Mouse (Mus musculus): ENCODE data around the gene Ulk1. TPM values are rescaled to one million over a fixed set of nuclear protein-coding genes. Genes with fewer than 3 reads are reported as not detected.

Gene Ulk1
- polyA plus RNA-seq, 1 experiment from 2014 or later, result 46.9 TPM

DNA sequence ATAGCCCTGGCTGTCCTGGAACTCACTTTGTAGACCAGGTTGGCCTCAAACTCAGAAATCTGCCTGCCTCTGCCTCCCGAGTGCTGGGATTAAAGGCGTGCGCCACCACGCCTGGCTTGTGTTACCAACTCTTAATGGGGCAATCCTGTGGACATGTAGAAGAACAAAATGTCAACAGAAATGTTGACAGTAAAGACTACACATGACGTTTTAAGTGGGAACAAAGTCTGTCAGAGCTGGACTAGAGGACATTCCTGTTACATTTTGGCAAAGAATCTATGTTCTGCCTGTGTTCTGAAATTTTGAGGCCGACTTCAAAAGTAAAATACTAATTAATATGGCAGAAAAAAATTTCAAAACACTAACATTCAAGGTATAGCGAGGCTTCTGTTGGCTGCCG lies 46.0 kb downstream of the Ulk1 start:
- Histone ChIP-seq H3K36me3 (ENCODE audit: control insufficient read depth, insufficient read depth, low read length) (no peaks in the 10 kb centered on the region), H3K27me3 (ENCODE audit: control insufficient read depth, insufficient read depth, low read length) (no peaks in the 10 kb centered on the region), H3K9ac (ENCODE audit: low read length) (no peak overlapping the region), H3K4me2 (ENCODE audit: low read depth) (no peak overlapping the region), H3K27ac (ENCODE audit: low read depth, low read length) (no peak overlapping the region), H3K9me3 (ENCODE audit: control insufficient read depth, low read length) (no peaks in the 10 kb centered on the region), H3K4me3 (ENCODE audit: low read depth, low read length) (no peak overlapping the region), H3K4me1 (ENCODE audit: control insufficient read depth, insufficient read depth, low read length) (no peaks in the 10 kb centered on the region)
- no peak for ATAC-seq (ENCODE audit: insufficient read depth, low FRiP score, low TSS enrichment)
- 96% methylated on average over 8 of the region's 8 CpGs for WGBS
- no peak for DNase-seq (ENCODE audit: low spot score)

DNA sequence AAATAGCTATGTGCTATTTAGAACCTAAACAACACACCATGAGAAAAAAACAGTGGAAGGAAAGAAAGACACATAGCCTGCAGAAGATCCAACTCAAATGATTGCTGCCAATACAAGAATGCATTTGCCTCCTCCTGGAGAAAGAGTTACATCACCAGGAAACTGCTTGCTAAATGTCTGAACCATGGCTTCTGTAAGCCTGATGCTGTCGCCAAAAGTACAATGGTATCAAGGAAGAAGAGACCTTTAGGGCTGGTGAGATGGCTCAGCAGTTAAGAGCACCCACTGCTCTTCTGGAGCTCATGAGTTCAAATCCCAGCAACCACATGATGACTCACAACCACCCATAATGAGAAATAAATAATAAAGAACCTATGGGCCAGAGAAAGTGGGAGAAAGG lies 64.9 kb downstream of the Ulk1 start:
- no peaks in the 10 kb centered on the region for H3K27me3 ChIP-seq (ENCODE audit: control insufficient read depth, insufficient read depth, low read length)
- 72% methylated on average over 1 of the region's 1 CpGs for WGBS
- ATAC-seq (ENCODE audit: insufficient read depth, low FRiP score, low TSS enrichment) (no peak), DNase-seq (ENCODE audit: low spot score) (no peak)
- H3K9ac ChIP-seq (ENCODE audit: low read length), result no peak overlapping the region
- no peak overlapping the region for H3K4me3 ChIP-seq (ENCODE audit: low read depth, low read length)
- no peaks in the 10 kb centered on the region for H3K36me3 ChIP-seq (ENCODE audit: control insufficient read depth, insufficient read depth, low read length)
- H3K4me1 ChIP-seq (ENCODE audit: control insufficient read depth, insufficient read depth, low read length), result no peaks in the 10 kb centered on the region
- H3K4me2 ChIP-seq (ENCODE audit: low read depth), result no peak overlapping the region
- H3K9me3 ChIP-seq (ENCODE audit: control insufficient read depth, low read length), result no peaks in the 10 kb centered on the region
- no peak overlapping the region for H3K27ac ChIP-seq (ENCODE audit: low read depth, low read length)

DNA sequence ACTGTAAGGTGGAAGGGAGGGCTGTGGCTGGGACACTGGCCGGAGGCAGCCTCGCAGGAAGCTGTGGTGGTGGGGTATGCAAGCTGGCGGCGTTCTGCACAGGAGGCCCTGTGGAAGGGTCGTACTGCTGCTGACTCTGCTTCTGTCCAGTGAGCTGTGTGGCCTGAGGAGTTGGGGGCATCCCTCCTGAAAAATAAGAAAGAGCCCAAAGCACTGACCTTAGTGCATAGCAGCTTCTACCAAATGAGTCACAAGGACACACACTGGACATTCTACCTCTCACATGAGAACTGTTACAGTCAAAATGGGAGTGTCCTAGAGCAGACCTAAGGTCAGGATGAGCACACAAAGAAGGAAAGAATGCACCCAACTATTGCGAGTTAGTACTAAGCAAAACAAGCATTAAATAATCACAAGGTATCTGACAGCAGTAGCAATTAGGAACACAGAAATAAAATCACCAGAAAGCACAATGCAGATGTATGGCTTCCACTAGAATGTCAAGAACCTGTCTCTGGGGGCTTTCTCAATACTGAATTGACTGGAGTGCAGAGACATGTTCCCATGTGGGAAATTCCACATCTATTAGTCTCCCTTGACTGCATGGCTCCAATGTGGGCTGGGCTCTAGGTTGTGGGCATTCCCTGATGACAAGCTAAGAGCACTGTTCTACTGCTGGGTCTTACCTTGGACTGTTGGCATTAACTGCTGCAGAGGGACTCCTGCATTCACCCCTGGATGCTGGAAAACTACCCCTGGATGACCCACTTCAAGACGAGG lies 70.2 kb downstream of the Ulk1 start:
- H3K4me2 ChIP-seq (ENCODE audit: low read depth), result no peak overlapping the region
- no peak overlapping the region for H3K27ac ChIP-seq (ENCODE audit: low read depth, low read length)
- H3K4me3 ChIP-seq (ENCODE audit: low read depth, low read length), result no peak overlapping the region
- no peaks in the 10 kb centered on the region for H3K9me3 ChIP-seq (ENCODE audit: control insufficient read depth, low read length)
- no peaks in the 10 kb centered on the region for H3K27me3 ChIP-seq (ENCODE audit: control insufficient read depth, insufficient read depth, low read length)
- WGBS, result 94% methylated on average over 7 of the region's 7 CpGs
- DNase-seq (ENCODE audit: low spot score) (no peak), ATAC-seq (ENCODE audit: insufficient read depth, low FRiP score, low TSS enrichment) (no peak)
- no peaks in the 10 kb centered on the region for H3K4me1 ChIP-seq (ENCODE audit: control insufficient read depth, insufficient read depth, low read length)
- H3K9ac ChIP-seq (ENCODE audit: low read length), result no peak overlapping the region
- H3K36me3 ChIP-seq (ENCODE audit: control insufficient read depth, insufficient read depth, low read length), result peaks cover 17% of the 10 kb centered on the region

- no peak overlapping the region for H3K9ac ChIP-seq (ENCODE audit: low read length)
- no peak overlapping the region for H3K27ac ChIP-seq (ENCODE audit: low read depth, low read length)
- H3K36me3 ChIP-seq (ENCODE audit: control insufficient read depth, insufficient read depth, low read length), result peaks cover 23% of the 10 kb centered on the region
- ATAC-seq (ENCODE audit: insufficient read depth, low FRiP score, low TSS enrichment) (no peak), DNase-seq (ENCODE audit: low spot score) (no peak)
- no peak overlapping the region for H3K4me2 ChIP-seq (ENCODE audit: low read depth)
- H3K27me3 ChIP-seq (ENCODE audit: control insufficient read depth, insufficient read depth, low read length), result no peaks in the 10 kb centered on the region
- WGBS, result 94% methylated on average over 1 of the region's 1 CpGs
- no peak overlapping the region for H3K4me3 ChIP-seq (ENCODE audit: low read depth, low read length)
- no peaks in the 10 kb centered on the region for H3K9me3 ChIP-seq (ENCODE audit: control insufficient read depth, low read length)
- H3K4me1 ChIP-seq (ENCODE audit: control insufficient read depth, insufficient read depth, low read length), result no peaks in the 10 kb centered on the region
These were observed 74.3 kb downstream of the Ulk1 start for GRCm38 (mm10) chr5:110735606-110736005.

Other genes starting within 250 kb of the Ulk1 start
- 59.4 and 61.6 TPM in 2 replicates for gene Noc4l, start 156.7 kb downstream of the Ulk1 start, polyA plus RNA-seq (2014; fragmentation: Nextera tagmentation; extraction: Ambion mirVana)
- 38.0 and 39.8 TPM in 2 replicates for gene Ddx51, start 156.6 kb downstream of the Ulk1 start, polyA plus RNA-seq (2014; fragmentation: Nextera tagmentation; extraction: Ambion mirVana)
- gene Ep400, start 39.4 kb downstream of the Ulk1 start, polyA plus RNA-seq (2014; fragmentation: Nextera tagmentation; extraction: Ambion mirVana), result 50.4 and 50.9 TPM in 2 replicates
- gene Pus1, start 29.4 kb downstream of the Ulk1 start, polyA plus RNA-seq (2014; fragmentation: Nextera tagmentation; extraction: Ambion mirVana), result 16.7 and 18.4 TPM in 2 replicates
- gene Hscb, start 29.7 kb upstream of the Ulk1 start, polyA plus RNA-seq (2014; fragmentation: Nextera tagmentation; extraction: Ambion mirVana), result 21.1 and 21.4 TPM in 2 replicates
- 21.1 and 24.2 TPM in 2 replicates for gene Chek2, start 29.9 kb upstream of the Ulk1 start, polyA plus RNA-seq (2014; fragmentation: Nextera tagmentation; extraction: Ambion mirVana)
- 16.1 and 17.7 TPM in 2 replicates for gene Ttc28, start 69.7 kb upstream of the Ulk1 start, polyA plus RNA-seq (2014; fragmentation: Nextera tagmentation; extraction: Ambion mirVana)

Data from neural tube, embryonic 11.5 days (tissue).